Mouse (Mus musculus): ENCODE measurements around the gene Tmsb4x.

The Tmsb4x gene

GRCm38 (mm10) chrX:167208978-167209754 lies at the start of gene Tmsb4x:
TSS of gene Tmsb4x (minus strand) at chrX:167209315.
- in situ Hi-C loops (cut with MboI) = loop anchor here (10.0 kb wide), 1 partner anchor 94 kb away; no protein-coding TSS in a partner anchor

- in situ Hi-C loops (cut with MboI) = loop anchor here (25.0 kb wide), 1 partner anchor 1079 kb away; the partner anchor contains the start of gene Gemin8
Measured at GRCm38 (mm10) chrX:167241736-167242135, 32.6 kb upstream of the Tmsb4x start.

GRCm38 (mm10) chrX:167239293-167239921 lies 30.3 kb upstream of the Tmsb4x start:
- in situ Hi-C loops (cut with MboI) = loop anchor here (10.0 to 25.0 kb wide), 2 partner anchors 575 to 1077 kb away; partner anchors contain the start of gene Gemin8

DNA sequence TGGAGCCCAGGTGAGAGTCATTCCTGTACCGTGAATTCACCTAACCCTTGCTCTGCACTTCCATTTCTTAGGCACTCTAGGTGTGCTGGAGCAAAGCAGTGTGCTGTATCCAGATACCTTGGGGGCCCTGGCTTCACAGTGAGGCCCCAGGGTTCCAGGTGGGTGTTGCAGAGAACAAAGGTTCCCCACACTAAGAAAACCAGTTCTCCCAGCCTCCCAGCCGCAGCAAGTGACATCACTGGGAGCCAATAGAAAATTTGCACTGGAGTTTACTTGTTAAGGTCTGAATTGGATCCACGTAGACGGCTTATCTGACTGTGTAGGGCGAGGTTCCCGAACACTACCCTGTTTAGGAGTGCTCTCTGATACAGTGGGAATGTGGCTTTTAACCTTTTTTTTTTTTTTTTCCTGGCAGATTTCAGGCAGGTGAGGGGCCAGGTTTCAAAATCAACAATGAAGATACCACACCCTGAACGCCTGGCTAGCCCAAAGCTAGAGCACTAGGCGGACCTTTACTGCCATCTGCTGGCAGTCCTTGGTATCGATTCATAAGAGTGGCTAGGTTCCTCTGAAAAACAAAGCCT lies 24.1 kb upstream of the Tmsb4x start:
- in situ Hi-C loops (cut with MboI) = loop anchor here (10.0 to 25.0 kb wide), 2 partner anchors 568 to 1071 kb away; partner anchors contain the start of gene Gemin8

- in situ Hi-C loops (cut with MboI) = loop anchor here (10.0 to 25.0 kb wide), 2 partner anchors 566 to 1069 kb away; partner anchors contain the start of gene Gemin8
Measured at GRCm38 (mm10) chrX:167231150-167231549, 22.0 kb upstream of the Tmsb4x start.

GRCm38 (mm10) chrX:167229819-167230218 lies 20.7 kb upstream of the Tmsb4x start:
- in situ Hi-C loops (cut with MboI) = loop anchor here (10.0 to 25.0 kb wide), 2 partner anchors 565 to 1068 kb away; partner anchors contain the start of gene Gemin8

GRCm38 (mm10) chrX:167229206-167229605 lies 20.1 kb upstream of the Tmsb4x start:
- in situ Hi-C loops (cut with MboI) = loop anchor here (25.0 kb wide), 1 partner anchor 1067 kb away; the partner anchor contains the start of gene Gemin8

DNA sequence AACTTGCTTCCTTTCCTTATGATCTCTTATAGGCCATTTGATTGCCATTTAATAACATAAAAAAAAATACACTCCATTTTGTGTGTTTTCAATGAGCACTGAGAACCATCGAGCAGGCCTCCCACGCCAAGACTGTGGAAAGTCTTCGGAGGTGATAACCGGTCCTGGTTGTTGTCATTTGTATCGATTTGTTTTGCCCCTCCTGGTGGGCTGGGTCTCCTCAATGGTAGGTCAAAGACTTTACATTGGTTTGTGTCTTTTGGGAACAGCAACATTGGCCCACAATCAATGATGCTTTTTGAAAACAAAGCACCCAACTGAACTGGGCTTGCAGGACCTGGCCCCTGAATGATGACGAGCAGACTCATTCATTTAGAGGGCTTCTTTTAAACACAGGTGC lies 18.6 kb upstream of the Tmsb4x start:
- in situ Hi-C loops (cut with MboI) = loop anchor here (25.0 kb wide), 1 partner anchor 1065 kb away; the partner anchor contains the start of gene Gemin8

DNA sequence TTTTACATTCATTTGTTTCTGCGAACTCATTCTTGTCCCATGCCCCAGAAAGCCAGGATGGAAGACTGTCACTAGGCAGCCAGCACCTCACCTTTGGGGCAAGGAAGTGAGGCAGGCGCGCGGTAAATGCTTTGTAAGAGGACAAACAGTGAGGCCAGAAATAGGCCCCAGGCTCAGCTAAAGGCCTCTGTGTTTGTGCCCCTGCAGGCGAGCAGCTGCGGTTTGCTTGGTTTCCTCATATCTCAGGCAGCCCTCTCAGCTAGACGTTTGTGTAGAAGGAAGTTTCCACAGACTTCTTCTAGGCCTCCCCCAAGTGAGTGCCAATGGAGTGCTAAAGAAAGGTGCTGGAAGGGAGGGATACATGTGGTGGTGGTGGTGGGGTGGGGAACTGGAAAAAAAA lies 18.0 kb upstream of the Tmsb4x start:
- in situ Hi-C loops (cut with MboI) = loop anchor here (25.0 kb wide), 1 partner anchor 1065 kb away; the partner anchor contains the start of gene Gemin8

DNA sequence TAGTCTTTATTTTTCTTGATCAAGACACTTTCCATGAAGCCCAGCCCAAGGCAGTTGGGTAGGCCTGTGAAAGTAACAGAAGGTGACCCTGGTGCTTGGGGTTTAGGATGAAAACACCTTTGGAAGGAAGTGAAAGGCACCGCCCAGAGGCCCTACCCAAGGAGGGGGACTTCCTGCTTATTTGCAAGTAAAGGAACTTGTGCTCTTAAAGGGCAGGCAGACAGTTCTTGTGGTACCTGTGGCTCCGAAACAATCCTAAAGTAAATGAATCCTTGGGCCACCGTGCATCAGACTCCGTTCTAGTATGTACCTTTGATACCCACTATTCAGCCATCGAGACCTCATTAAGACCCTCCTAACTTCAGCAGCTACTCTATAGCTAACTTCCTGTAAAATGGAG lies 17.5 kb upstream of the Tmsb4x start:
- in situ Hi-C loops (cut with MboI) = loop anchor here (25.0 kb wide), 1 partner anchor 1064 kb away; the partner anchor contains the start of gene Gemin8

- in situ Hi-C loops (cut with MboI) = no loop called here
Measured at GRCm38 (mm10) chrX:167212707-167213106, 3.6 kb upstream of the Tmsb4x start.

- in situ Hi-C loops (cut with MboI) = no loop called here
Measured at GRCm38 (mm10) chrX:167211871-167212555, 2.9 kb upstream of the Tmsb4x start.

DNA sequence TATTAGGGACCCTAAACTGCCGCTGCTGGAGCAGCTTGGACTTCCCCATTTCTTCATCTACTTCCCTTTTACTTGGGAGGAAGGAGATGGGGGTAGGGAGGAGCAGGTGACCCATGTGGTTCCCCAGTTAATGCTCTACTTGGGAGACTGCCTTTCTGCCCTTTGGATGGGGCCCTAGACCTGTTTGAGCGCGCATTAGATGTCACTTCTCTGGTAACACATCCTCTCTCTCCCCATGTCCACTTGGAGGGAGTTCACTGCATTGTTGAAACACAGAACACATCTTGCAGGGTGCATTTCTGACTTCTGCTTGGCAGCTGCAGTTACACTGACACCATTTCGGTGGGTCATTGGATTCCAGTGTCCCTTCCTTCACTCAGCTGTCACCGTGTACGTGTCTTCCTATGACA lies 1.2 kb upstream of the Tmsb4x start:
- in situ Hi-C loops (cut with MboI) = no loop called here

GRCm38 (mm10) chrX:167209828-167210227 lies 713 bp upstream of the Tmsb4x start:
- in situ Hi-C loops (cut with MboI) = loop anchor here (10.0 kb wide), 1 partner anchor 95 kb away; no protein-coding TSS in a partner anchor

DNA sequence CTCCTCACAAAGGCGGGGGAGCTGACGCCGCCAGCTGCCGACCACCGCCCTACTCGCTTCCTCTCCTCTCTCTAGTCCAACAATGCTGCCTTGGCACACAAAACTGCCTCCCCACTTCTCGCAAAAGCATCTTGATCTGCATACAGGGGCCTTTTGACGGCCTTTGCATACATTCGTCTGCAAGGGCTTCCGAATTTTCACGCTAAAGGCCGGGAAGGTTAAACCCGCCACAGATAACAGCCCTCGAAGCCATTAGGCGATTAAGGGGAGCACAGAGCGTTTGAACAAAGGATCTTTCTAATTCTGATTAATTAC lies 652 bp downstream of the Tmsb4x start:
- in situ Hi-C loops (cut with MboI) = loop anchor here (10.0 kb wide), 1 partner anchor 94 kb away; no protein-coding TSS in a partner anchor

DNA sequence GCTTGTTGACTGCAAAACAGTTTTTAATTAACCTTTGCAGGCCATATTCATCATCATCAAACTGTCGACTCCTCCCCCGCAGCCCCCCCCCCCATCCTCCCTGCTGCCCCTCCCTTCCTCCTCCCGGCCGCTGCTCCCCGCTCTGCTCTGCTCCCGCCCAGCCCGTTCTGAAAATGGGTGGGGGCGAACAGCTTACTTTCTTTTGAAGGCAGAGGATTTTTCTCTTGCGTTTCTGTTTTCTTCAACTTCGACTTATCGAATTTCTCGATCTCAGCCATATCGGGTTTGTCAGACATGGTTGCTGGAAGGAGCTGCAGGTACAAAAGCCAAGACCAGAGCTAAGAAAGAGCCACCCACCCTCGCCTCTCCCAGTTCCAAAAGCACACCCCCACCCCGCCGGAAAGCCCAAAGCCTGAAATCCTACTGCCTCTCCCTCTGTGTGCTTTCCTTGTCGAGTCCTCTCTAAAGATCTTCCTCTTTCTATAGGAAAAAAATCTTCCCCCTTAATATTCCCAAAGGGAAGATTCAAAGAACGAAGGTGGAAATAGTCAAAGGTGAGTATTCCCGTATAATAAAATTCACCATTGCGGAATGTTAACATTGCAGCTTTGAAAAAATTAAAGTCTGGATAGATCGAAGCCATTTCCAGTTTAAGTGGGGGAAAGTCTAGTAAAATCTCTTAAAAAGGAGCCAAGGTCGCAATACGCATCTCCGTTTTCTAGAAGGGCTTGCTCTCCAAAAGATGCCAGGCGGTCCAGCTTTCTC lies 1.2 kb downstream of the Tmsb4x start:
- in situ Hi-C loops (cut with MboI) = loop anchor here (10.0 kb wide), 1 partner anchor 93 kb away; no protein-coding TSS in a partner anchor

DNA sequence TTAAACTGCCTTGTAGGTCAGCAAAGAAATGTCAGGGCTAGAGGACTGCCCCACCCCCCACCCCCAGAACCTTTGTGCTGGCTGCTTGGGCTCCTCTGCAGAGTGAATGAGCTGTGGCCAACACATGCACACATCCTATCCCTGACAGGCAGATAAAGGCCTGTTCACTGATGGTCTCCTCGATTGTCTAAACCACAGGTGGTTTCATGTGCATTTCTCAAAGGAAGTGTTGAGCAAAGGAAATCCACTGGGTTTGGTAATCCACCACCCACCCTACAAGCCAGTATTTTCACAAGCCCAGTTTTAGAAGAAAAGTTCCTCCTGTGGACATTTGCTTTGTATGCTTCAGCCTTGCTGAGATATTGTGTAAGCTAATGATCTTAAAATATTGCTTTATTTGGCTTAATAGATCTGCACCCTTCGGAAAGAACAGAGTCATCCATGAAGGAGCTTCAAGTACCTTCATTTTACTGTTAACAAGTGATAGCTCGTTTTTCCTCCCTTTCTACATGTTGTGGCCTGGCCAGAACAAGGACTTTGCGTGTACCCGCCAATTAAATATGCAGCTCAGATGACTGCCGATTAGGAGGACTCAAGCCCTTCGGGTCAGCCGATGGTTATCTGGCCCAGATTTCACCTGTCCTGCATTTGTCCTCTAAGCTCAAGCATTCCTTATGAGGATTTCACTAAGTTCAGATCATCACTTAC lies 3.1 kb downstream of the Tmsb4x start:
- in situ Hi-C loops (cut with MboI) = loop anchor here (10.0 kb wide), 1 partner anchor 91 kb away; no protein-coding TSS in a partner anchor

- in situ Hi-C loops (cut with MboI) = loop anchor here (10.0 kb wide), 1 partner anchor 87 kb away; no protein-coding TSS in a partner anchor
Measured at GRCm38 (mm10) chrX:167201365-167201764, 7.8 kb downstream of the Tmsb4x start.

- in situ Hi-C loops (cut with MboI) = no loop called here
Measured at GRCm38 (mm10) chrX:167195228-167195649, 13.9 kb downstream of the Tmsb4x start.

- in situ Hi-C loops (cut with MboI) = no loop called here
Measured at GRCm38 (mm10) chrX:167186306-167186705, 22.8 kb downstream of the Tmsb4x start.
